Mouse (Mus musculus) megakaryocyte, embryonic 14.5 days (primary cell): ENCODE data around the gene 6030498E09Rik. TPM values are rescaled to one million over a fixed set of nuclear protein-coding genes. Genes with fewer than 3 reads are reported as not detected.
A peak's percentile ranks its signal among the peaks of the same experiment; 100 is the strongest.

Source experiments
- H3K27me3 ChIP-seq: replicated peaks from 2 replicates; pipeline ENCODE3; 2012; ENCODE audit warnings: inconsistent platforms
- H3K36me3 ChIP-seq: replicated peaks from 2 replicates; pipeline ENCODE3; 2012; ENCODE audit warnings: low read length, inconsistent platforms, mixed read lengths
- H3K4me1 ChIP-seq: 2 replicates; pipeline ENCODE4 v1.6.1; 2012; ENCODE audit warnings: inconsistent platforms
- H3K4me3 ChIP-seq: replicated peaks from 2 replicates; pipeline ENCODE3; 2012; ENCODE audit warnings: moderate library complexity, mild to moderate bottlenecking, inconsistent platforms
- H3K9me3 ChIP-seq: 2 replicates; pipeline ENCODE4 v1.6.1; 2012; ENCODE audit warnings: inconsistent platforms
- FLI1 ChIP-seq: IDR thresholded peaks from 2 replicates; pipeline ENCODE4 v1.6.1; 2012; ENCODE audit warnings: low read length, inconsistent platforms, mixed read lengths
- GATA1 ChIP-seq: IDR thresholded peaks from 3 replicates; pipeline ENCODE4 v1.6.1; 2012; ENCODE audit warnings: mixed read lengths, low read length, inconsistent platforms, borderline replicate concordance
- polyA plus RNA-seq: library from polyadenylated mRNA; stranded (reverse); fragments of >175 nt; gene quantifications from 2 replicates; pipeline ENCODE4 v1.2.3, GENCODE M21; 2012; ENCODE audit warnings: low replicate concordance; ENCODE audit not compliant: insufficient read depth

6030498E09Rik gene
- polyA plus RNA-seq = not detected in 2 replicates

DNA sequence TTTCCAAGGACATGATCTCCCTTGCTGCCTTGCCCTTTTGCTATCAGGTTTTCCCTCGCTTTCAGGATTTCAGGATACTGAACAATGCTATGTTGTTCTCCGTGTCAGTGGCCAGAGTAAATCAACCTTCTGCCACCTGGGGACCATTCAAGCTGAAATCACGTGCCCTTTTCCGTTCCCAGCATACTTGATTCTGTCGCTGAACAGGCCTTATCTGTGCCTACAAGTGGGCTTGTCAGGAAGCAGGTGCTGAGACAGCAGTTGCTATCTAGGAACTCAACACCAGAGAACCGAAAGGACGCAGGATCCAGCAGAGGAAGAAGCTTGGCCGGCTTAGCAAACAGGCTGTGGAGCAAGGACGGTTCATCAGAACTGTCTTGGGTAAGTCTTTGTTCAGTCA lies at the start of gene 6030498E09Rik:
TSS of gene 6030498E09Rik (plus strand) at position 194 of the 400 bp plus-strand sequence.
- no peak for TF ChIP-seq GATA1
- no peak for TF ChIP-seq FLI1
- peak within 1 kb of the TSS; percentile 71 for H3K4me3 ChIP-seq
- H3K36me3 ChIP-seq = no peaks in the 10 kb centered on the region
- 0 out of 2 replicates have a peak, but pooled peaks cover 5% of the 10 kb centered on the region for H3K4me1 ChIP-seq
- no peaks in the 10 kb centered on the region for H3K9me3 ChIP-seq
- peaks cover 2% of the 10 kb centered on the region for H3K27me3 ChIP-seq

DNA sequence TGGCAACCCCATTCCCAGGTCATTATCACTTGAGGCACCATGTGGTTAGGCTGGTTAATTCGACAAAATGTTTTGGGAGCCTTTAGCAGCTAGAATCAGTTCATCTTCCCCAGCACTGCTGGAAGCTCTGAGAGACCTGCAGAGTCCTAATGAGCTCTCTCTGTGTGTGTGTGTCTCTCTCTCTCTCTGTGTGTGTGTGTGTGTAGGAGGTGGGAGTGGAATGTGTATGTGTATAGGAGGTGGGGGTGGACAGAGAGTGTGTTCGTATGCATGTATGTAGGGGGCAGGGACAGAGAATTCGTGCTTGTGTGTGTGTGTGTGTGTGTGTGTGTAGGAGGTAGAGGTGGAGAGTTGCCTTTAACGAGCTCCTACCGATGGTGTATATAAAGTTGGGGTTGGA lies 42.4 kb upstream of the 6030498E09Rik start:
- TF ChIP-seq GATA1 = no peak
- no peak for TF ChIP-seq FLI1
- Histone ChIP-seq H3K9me3 (no peaks in the 10 kb centered on the region), H3K27me3 (peaks cover 16% of the 10 kb centered on the region), H3K4me3 (no peak overlapping the region), H3K4me1 (no peaks in the 10 kb centered on the region), H3K36me3 (no peaks in the 10 kb centered on the region)

DNA sequence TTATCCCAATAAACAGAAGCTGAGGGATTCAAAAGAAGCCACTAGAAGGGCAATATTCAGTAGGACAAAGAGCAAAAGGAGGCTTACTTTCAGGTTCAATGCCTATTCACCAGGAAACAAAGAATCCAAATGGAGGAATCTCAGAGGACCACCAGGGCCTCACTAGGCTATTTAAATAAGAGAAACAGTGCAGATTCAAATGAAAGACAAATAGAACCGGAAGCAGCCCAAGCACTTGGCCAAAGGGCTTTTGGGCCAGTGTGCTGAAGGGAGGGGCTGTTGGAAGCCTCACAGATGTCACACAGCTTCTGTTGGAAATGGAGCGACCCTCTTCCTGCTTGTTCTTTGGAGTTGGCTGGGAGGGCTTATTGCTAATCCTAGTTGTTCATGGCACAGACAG lies 41.8 kb upstream of the 6030498E09Rik start:
- Histone ChIP-seq H3K4me1 (no peaks in the 10 kb centered on the region), H3K9me3 (no peaks in the 10 kb centered on the region), H3K36me3 (no peaks in the 10 kb centered on the region), H3K4me3 (no peak overlapping the region), H3K27me3 (peaks cover 20% of the 10 kb centered on the region)
- TF ChIP-seq GATA1 = no peak
- TF ChIP-seq FLI1 = no peak

DNA sequence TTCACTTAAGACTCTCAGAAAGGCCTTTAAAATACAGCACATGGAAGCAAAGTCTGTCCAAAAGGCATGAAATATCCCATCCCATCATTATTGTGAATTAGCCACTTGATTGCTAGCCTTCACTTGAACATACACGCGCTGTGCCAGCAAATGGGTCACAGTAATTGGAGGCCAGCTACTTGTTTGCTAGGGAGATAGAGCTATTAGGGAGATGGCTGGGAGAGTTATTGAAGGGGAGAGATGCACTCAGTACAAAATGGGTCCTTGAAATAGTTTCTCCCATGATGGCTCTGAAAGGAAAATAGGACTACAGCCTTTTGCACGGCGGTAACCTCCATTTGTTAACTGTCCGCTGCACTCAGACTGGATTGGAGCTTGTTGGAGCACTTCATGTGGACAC lies 38.8 kb upstream of the 6030498E09Rik start:
- Histone ChIP-seq H3K4me1 (no peaks in the 10 kb centered on the region), H3K36me3 (no peaks in the 10 kb centered on the region), H3K4me3 (no peak overlapping the region), H3K27me3 (peaks cover 23% of the 10 kb centered on the region), H3K9me3 (no peaks in the 10 kb centered on the region)
- TF ChIP-seq FLI1 (no peak), GATA1 (no peak)

DNA sequence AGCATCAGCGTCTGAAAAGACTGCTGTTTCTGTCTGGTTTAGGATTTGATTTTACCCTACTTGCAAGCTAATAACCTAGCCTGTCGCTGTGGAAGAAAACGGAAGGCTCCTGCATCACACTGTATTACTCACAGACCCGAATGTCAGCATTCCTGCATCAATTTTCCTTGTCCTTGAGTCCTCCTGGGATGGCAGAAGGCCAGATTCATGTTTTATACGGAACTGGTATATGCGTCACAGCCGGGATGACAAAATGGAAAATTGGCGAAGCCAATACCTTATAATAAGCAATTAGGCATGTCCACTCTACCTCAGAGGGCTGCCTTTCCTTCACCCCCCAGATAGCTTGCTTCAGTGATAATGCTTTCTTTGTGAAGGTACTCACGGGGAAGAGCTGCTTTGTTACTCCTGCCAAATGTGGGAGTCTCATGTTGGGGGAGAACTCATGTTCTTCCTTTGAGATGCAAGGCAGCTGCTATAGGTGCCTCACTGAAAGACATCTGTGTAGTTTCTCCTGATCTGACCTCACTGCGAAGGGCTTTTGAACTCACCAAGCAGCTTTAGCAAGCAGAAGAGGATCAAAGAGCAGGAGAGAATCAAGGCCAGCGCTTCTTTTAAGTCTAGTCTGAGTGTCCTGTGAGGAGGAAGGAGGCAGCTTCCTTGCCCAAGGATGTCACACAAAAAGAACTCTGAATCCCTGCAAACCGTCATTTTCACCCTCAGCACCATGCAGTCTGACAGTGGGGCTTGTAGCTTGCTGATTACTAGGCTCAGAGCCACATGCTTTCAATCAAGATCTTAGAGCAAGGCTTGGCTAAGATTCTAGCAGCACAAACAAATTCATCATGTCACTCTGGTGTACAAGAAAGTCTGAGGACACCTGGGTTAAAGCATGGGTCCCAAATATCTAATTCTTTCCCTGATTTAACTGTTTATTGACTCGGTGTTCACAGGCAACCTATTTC lies 37.3 kb upstream of the 6030498E09Rik start:
- TF ChIP-seq FLI1 = no peak
- no peak for TF ChIP-seq GATA1
- no peaks in the 10 kb centered on the region for H3K9me3 ChIP-seq
- peaks cover 20% of the 10 kb centered on the region for H3K27me3 ChIP-seq
- H3K4me3 ChIP-seq = no peak overlapping the region
- no peaks in the 10 kb centered on the region for H3K4me1 ChIP-seq
- no peaks in the 10 kb centered on the region for H3K36me3 ChIP-seq

DNA sequence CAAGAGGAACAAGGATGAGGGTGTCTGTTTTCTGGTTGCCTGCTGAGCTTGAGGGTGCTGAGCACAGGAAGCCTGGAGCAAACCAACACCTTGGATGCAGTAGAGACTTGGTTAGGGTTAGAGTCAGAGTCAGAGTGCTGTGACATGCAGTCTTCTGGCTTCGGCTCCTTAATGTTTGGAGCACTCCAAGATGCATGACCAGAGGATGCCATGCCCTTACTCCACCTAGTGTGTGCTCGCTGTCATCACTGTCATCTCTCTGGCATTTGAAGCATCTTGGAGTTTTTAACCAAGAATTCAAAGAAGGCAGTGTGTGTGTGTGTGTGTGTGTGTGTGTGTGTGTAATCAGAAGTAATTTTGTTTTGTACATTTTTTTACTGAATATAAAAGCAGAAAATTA lies 1.0 kb upstream of the 6030498E09Rik start:
- Histone ChIP-seq H3K36me3 (no peaks in the 10 kb centered on the region), H3K9me3 (no peaks in the 10 kb centered on the region), H3K4me3 (no peak overlapping the region), H3K4me1 (0 out of 2 replicates have a peak, but pooled peaks cover 5% of the 10 kb centered on the region), H3K27me3 (peaks cover 2% of the 10 kb centered on the region)
- TF ChIP-seq GATA1 = no peak
- no peak for TF ChIP-seq FLI1

DNA sequence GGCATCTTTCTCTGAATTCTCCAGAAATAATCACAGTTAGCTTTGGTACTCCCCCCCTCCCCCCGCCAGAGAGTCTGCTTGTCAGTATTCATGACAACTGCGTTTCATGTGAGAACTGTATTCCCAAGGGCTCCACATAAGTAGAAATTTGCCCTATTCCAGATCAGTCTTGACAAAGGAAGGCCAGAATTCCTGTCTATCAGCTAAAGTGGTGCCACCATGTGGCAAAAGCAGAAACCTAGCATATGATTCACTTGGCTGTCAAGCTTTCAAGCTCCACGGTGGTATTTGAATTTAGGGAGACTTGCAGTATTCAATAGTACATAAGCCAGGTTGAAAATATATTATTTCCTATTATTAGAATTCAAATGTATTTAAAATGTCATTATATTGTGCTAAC lies 585 bp upstream of the 6030498E09Rik start:
- no peak overlapping the region for H3K4me3 ChIP-seq
- TF ChIP-seq GATA1 = no peak
- no peak for TF ChIP-seq FLI1
- H3K36me3 ChIP-seq = no peaks in the 10 kb centered on the region
- peaks cover 2% of the 10 kb centered on the region for H3K27me3 ChIP-seq
- no peaks in the 10 kb centered on the region for H3K9me3 ChIP-seq
- 0 out of 2 replicates have a peak, but pooled peaks cover 5% of the 10 kb centered on the region for H3K4me1 ChIP-seq

DNA sequence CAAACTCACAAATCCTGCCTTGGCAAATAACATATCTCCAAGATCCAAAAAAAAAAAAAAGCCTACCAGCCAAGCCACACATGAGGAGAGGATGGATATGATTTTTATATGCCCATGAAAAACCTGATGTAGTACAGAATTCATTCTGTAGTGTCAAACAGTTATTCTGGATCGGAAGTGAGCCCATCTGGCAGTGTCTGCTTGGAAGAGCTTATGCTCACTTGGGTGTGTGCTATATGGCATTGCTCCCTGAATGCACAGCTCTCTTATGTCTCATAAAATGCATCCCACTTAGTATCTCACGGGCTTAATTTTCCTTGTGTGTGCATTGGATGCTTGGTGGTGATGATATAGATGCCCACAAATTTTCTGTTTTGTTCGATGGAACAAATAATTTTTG lies 21.9 kb downstream of the 6030498E09Rik start:
- H3K4me3 ChIP-seq = no peak overlapping the region
- H3K27me3 ChIP-seq = no peaks in the 10 kb centered on the region
- no peaks in the 10 kb centered on the region for H3K4me1 ChIP-seq
- TF ChIP-seq FLI1 (no peak), GATA1 (no peak)
- H3K36me3 ChIP-seq = no peaks in the 10 kb centered on the region
- H3K9me3 ChIP-seq = no peaks in the 10 kb centered on the region

DNA sequence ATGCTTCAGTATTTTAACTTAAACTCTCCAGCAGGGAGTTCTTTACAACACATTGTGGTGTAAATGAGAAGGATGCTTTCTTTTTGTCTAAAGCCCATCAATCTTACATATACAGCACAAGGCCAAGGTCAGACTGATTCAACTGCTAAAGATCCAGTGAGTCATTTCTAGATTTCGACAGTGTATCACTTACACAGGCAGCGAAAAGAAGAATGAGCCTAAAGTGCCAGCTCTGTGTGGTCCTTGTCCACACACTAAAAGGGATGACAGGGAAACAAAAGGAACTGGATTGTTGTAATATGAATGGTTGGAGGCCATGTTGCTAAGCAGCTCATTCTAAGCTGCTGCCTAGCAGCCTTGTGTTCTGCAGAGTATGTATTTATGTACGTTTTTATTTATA lies 41.5 kb downstream of the 6030498E09Rik start:
- no peaks in the 10 kb centered on the region for H3K27me3 ChIP-seq
- H3K9me3 ChIP-seq = no peaks in the 10 kb centered on the region
- no peak overlapping the region for H3K4me3 ChIP-seq
- TF ChIP-seq FLI1 (no peak), GATA1 (no peak)
- H3K36me3 ChIP-seq = no peaks in the 10 kb centered on the region
- H3K4me1 ChIP-seq = no peaks in the 10 kb centered on the region

DNA sequence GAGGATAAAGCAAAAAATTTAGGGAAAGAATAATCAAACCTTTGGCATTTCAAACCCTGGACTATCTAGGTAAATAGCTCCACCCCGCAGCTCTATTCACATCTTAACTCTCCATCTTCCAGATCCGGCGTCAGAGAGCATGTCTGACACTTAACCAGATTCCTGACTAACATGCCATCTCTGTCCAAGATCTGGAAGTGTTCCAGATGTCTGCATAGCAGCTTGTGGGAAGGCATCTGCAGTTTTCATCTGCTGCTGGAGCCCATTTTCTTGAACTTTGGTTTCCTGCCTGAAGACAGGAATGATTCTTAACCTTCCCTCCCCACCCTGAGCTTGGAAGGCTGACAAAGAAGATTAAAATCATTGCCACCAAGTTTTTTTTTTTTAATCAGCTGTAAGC lies 44.4 kb downstream of the 6030498E09Rik start:
- H3K9me3 ChIP-seq = no peaks in the 10 kb centered on the region
- TF ChIP-seq GATA1 (no peak), FLI1 (no peak)
- H3K4me3 ChIP-seq = no peak overlapping the region
- H3K27me3 ChIP-seq = no peaks in the 10 kb centered on the region
- no peaks in the 10 kb centered on the region for H3K4me1 ChIP-seq
- no peaks in the 10 kb centered on the region for H3K36me3 ChIP-seq
